Mouse (Mus musculus) heart, embryonic 12.5 days (tissue): ENCODE data around the gene Tyw1. TPM values are rescaled to one million over a fixed set of nuclear protein-coding genes. Genes with fewer than 3 reads are reported as not detected.

Experiments
- ATAC-seq: fragments of 200-750 bp; cut with Nextera tagmentation; 2 replicates; pipeline ENCODE4 v1.8.0; 2017; ENCODE audit warnings: moderate TSS enrichment, moderate library complexity; ENCODE audit not compliant: insufficient number of reproducible peaks, low FRiP score
- H3K27ac ChIP-seq: fragments of 300-500 bp; sonication (generic); 2 replicates; pipeline ENCODE4 v1.5.1; 2016; ENCODE audit warnings: mild to moderate bottlenecking, moderate library complexity; ENCODE audit not compliant: poor library complexity, severe bottlenecking
- H3K27me3 ChIP-seq: fragments of 300-500 bp; sonication (generic); replicated peaks from 2 replicates; pipeline ENCODE4 v1.6.1; 2016; ENCODE audit warnings: mild to moderate bottlenecking, moderate library complexity
- H3K36me3 ChIP-seq: fragments of 300-500 bp; sonication (generic); 2 replicates; pipeline ENCODE4 v1.6.1; 2016; ENCODE audit warnings: mild to moderate bottlenecking, moderate library complexity
- H3K4me1 ChIP-seq: fragments of 300-500 bp; sonication (generic); replicated peaks from 2 replicates; pipeline ENCODE4 v1.6.1; 2016; ENCODE audit warnings: mild to moderate bottlenecking
- H3K4me2 ChIP-seq: fragments of 300-500 bp; sonication (generic); 2 replicates; pipeline ENCODE4 v1.6.1; 2016; ENCODE audit warnings: mild to moderate bottlenecking, moderate library complexity
- H3K4me3 ChIP-seq: fragments of 300-500 bp; sonication (generic); 2 replicates; pipeline ENCODE4 v1.5.1; 2016; ENCODE audit warnings: mild to moderate bottlenecking
- H3K9ac ChIP-seq: fragments of 300-500 bp; sonication (generic); 2 replicates; pipeline ENCODE4 v1.6.1; 2016; ENCODE audit warnings: mild to moderate bottlenecking, moderate library complexity
- H3K9me3 ChIP-seq: fragments of 300-500 bp; sonication (generic); replicated peaks from 2 replicates; pipeline ENCODE4 v1.6.1; 2016; ENCODE audit warnings: mild to moderate bottlenecking, moderate library complexity
- WGBS: fragments of 180-500 bp; shearing (Covaris S2); methylation state at CpG from one replicate; pipeline ENCODE4 v1.1.7; 2016; 5-methylcytosine and 5-hydroxymethylcytosine counted together
- polyA plus RNA-seq: library from polyadenylated mRNA; unstranded; fragments of >200 nt; fragmentation: Nextera tagmentation; extraction: Ambion mirVana; gene quantifications from 2 replicates; pipeline ENCODE4 v1.2.1, GENCODE M21; 2016

The Tyw1 gene
- polyA plus RNA-seq, 1 experiment from 2014 or later: 17.7 TPM

- Histone ChIP-seq H3K27ac (no peak overlapping the region), H3K4me3 (no peak overlapping the region), H3K4me1 (no peaks in the 10 kb centered on the region), H3K36me3 (peaks cover 38% of the 10 kb centered on the region), H3K9ac (no peak overlapping the region), H3K27me3 (no peaks in the 10 kb centered on the region), H3K4me2 (no peak overlapping the region), H3K9me3 (0 out of 2 replicates have a peak, but pooled peaks cover 5% of the 10 kb centered on the region)
- 90% methylated on average over 4 of the region's 4 CpGs for WGBS
- no peak for ATAC-seq
Measured at GRCm38 (mm10) chr5:130335462-130335861, 80.0 kb downstream of the Tyw1 start.

DNA sequence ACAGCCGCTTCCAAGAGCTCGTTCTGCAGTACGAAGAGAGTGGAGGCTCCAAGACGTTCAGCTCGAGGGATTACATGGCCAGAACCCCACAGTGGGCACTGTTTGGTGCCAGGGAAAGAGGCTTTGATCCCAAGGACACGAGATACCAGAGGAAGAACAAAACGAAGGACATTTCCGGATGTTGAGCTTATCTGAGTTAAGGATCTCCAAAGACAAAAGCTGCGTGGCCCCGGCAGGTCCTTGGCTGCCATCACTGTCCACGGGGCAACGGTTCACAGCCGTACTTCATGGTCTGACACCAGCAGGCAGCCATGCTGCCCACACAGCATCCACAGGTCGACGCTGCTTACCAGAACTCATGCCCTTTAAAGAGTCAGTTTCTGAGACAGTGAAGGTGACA is 85.2 kb downstream of the Tyw1 start:
- 0 out of 2 replicates have a peak, but pooled peaks cover under 1% of the 10 kb centered on the region for H3K9me3 ChIP-seq
- ATAC-seq: no peak
- 88% methylated on average over 15 of the region's 15 CpGs for WGBS
- H3K4me1 ChIP-seq: no peaks in the 10 kb centered on the region
- no peak overlapping the region for H3K4me3 ChIP-seq
- H3K36me3 ChIP-seq: peaks cover 61% of the 10 kb centered on the region
- H3K27ac ChIP-seq: no peak overlapping the region
- no peaks in the 10 kb centered on the region for H3K27me3 ChIP-seq
- no peak overlapping the region for H3K4me2 ChIP-seq
- H3K9ac ChIP-seq: no peak overlapping the region

DNA sequence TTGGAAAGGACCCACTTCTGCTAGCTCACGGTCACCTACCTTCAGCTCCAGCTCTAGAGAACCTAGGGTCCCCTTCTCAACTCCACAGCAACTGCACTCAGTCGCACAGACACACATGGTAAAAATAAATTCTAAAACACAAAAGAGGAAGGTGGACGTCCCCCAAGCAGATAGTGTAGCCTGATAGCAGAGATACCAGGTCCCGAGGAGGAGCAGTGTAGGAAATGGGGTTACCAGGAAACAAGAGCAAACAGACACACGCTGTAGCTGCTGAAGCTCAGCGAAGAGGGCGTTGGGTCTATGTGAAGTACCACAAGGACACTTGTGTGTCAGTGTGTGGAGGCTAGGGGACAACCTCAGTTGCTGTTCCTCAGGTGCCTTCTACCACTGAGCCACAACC is 89.6 kb downstream of the Tyw1 start:
- Histone ChIP-seq H3K27ac (no peak overlapping the region), H3K36me3 (peaks cover 37% of the 10 kb centered on the region), H3K4me2 (no peak overlapping the region), H3K4me1 (no peaks in the 10 kb centered on the region), H3K27me3 (no peaks in the 10 kb centered on the region), H3K9ac (no peak overlapping the region), H3K4me3 (no peak overlapping the region), H3K9me3 (peaks cover 8% of the 10 kb centered on the region)
- WGBS: 76% methylated on average over 7 of the region's 7 CpGs
- ATAC-seq: no peak

- Histone ChIP-seq H3K4me2 (no peak overlapping the region), H3K4me1 (no peaks in the 10 kb centered on the region)
- WGBS: 85% methylated on average over 2 of the region's 2 CpGs
Measured at GRCm38 (mm10) chr5:130345871-130346270, 90.5 kb downstream of the Tyw1 start.

DNA sequence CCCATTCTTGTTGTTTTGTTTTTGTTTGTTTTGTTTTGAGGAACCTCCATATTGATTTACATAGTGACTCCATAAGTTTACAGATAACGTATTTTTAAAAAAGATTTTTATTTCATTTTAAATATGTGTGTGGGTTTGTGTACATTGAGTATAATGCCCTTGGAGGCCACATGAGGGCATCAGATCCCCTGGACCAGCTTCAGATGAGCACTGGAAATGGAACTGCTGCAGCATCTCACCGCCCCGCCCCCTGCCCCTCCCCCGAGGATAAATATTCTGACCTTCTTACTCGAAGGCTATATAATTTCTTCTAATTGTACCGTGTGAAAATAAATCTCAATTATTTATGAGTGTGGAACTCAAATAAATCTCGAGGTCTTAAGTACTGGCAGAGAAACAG is 99.8 kb downstream of the Tyw1 start:
- H3K27ac ChIP-seq: no peak overlapping the region
- no peak overlapping the region for H3K9ac ChIP-seq
- H3K4me2 ChIP-seq: no peak overlapping the region
- H3K4me1 ChIP-seq: no peaks in the 10 kb centered on the region
- ATAC-seq: no peak
- no peak overlapping the region for H3K4me3 ChIP-seq
- 62% methylated on average over 7 of the region's 7 CpGs for WGBS
- no peaks in the 10 kb centered on the region for H3K9me3 ChIP-seq
- no peaks in the 10 kb centered on the region for H3K27me3 ChIP-seq
- no peaks in the 10 kb centered on the region for H3K36me3 ChIP-seq

More at GRCm38 (mm10) chr5:130345871-130346270, 90.5 kb downstream of the Tyw1 start:
- Histone ChIP-seq H3K9ac (no peak overlapping the region), H3K36me3 (peaks cover 29% of the 10 kb centered on the region), H3K27me3 (no peaks in the 10 kb centered on the region), H3K9me3 (peaks cover 8% of the 10 kb centered on the region), H3K4me3 (no peak overlapping the region), H3K27ac (no peak overlapping the region)
- no peak for ATAC-seq

- no peak overlapping the region for H3K9ac ChIP-seq
- ATAC-seq: no peak
- no peaks in the 10 kb centered on the region for H3K9me3 ChIP-seq
- H3K36me3 ChIP-seq: no peaks in the 10 kb centered on the region
- H3K27ac ChIP-seq: no peak overlapping the region
- H3K4me3 ChIP-seq: no peak overlapping the region
- 60% methylated on average over 4 of the region's 4 CpGs for WGBS
- H3K27me3 ChIP-seq: no peaks in the 10 kb centered on the region
- H3K4me1 ChIP-seq: no peaks in the 10 kb centered on the region
- H3K4me2 ChIP-seq: no peak overlapping the region
Measured at GRCm38 (mm10) chr5:130363111-130363510, 107.7 kb downstream of the Tyw1 start.

- no peaks in the 10 kb centered on the region for H3K4me1 ChIP-seq
- H3K36me3 ChIP-seq: no peaks in the 10 kb centered on the region
- no peak overlapping the region for H3K9ac ChIP-seq
- H3K27ac ChIP-seq: no peak overlapping the region
- H3K27me3 ChIP-seq: no peaks in the 10 kb centered on the region
- no peak overlapping the region for H3K4me2 ChIP-seq
- 36% methylated on average over 3 of the region's 3 CpGs for WGBS
- H3K9me3 ChIP-seq: no peaks in the 10 kb centered on the region
- no peak for ATAC-seq
- no peak overlapping the region for H3K4me3 ChIP-seq
Measured at GRCm38 (mm10) chr5:130363773-130364172, 108.4 kb downstream of the Tyw1 start.

- H3K9ac ChIP-seq: no peak overlapping the region
- H3K4me1 ChIP-seq: no peaks in the 10 kb centered on the region
- H3K27ac ChIP-seq: no peak overlapping the region
- H3K9me3 ChIP-seq: no peaks in the 10 kb centered on the region
- H3K36me3 ChIP-seq: no peaks in the 10 kb centered on the region
- no peak overlapping the region for H3K4me3 ChIP-seq
- H3K27me3 ChIP-seq: no peaks in the 10 kb centered on the region
- WGBS: 69% methylated on average over 6 of the region's 6 CpGs
- ATAC-seq: no peak
- no peak overlapping the region for H3K4me2 ChIP-seq
Measured at GRCm38 (mm10) chr5:130368236-130368635, 112.8 kb downstream of the Tyw1 start.

DNA sequence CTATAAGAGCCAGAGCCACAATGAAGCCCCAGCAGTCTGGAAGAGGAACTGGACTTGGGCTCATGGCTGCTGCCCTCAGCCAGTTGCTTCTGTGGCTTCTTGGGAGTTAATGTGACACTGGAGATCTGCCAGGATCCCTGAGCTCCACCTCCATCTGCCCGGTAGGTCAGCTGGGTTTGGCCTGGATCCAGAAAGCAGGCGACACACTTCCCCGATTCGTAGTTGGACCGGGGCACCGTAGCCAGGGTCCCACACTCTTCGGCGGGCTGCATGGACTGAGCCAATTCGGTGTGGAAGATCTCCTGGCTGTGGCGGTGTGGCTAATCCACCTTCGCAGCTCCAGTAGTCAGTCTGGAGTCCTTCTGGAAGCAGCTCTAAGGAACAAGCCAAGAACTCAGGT is 113.8 kb downstream of the Tyw1 start, which contains the start of gene Caln1:
Gene Caln1 (plus strand): TSS at position 219 of the 400 bp plus-strand sequence.
- Histone ChIP-seq H3K9me3 (no peaks in the 10 kb centered on the region), H3K27me3 (no peaks in the 10 kb centered on the region), H3K27ac (no peak within 1 kb of the TSS), H3K4me1 (no peaks in the 10 kb centered on the region), H3K36me3 (no peaks in the 10 kb centered on the region), H3K9ac (no peak within 1 kb of the TSS), H3K4me2 (no peak within 1 kb of the TSS), H3K4me3 (no peak within 1 kb of the TSS)
- no peak for ATAC-seq
- 63% methylated on average over 11 of the region's 11 CpGs for WGBS

DNA sequence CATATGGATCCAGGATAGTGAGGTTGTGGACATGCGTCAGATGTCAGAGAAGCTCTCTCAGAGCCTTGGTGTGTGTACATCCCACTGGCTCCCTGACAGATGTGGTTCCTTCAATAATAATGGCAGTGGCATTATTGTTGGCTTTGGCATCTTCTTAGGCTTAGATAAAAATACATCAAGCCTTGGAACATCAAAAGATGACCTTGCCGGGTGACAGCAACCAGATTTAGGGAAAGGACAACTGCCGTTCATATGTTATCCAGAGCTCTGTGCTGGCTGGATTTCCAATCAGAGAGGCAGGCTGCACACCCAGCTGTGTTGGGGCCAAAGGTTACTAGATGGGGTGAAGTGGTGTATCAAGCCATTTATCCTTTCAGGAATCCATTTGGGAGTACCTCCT is 120.0 kb downstream of the Tyw1 start:
- H3K9me3 ChIP-seq: no peaks in the 10 kb centered on the region
- no peak overlapping the region for H3K9ac ChIP-seq
- ATAC-seq: no peak
- H3K27me3 ChIP-seq: no peaks in the 10 kb centered on the region
- 89% methylated on average over 3 of the region's 3 CpGs for WGBS
- H3K36me3 ChIP-seq: no peaks in the 10 kb centered on the region
- H3K4me2 ChIP-seq: no peak overlapping the region
- no peak overlapping the region for H3K27ac ChIP-seq
- no peak overlapping the region for H3K4me3 ChIP-seq
- H3K4me1 ChIP-seq: peaks cover 8% of the 10 kb centered on the region; the same call in 1 of the 2 replicates

GRCm38 (mm10) chr5:130384222-130384912 is 128.9 kb downstream of the Tyw1 start, which contains the start of gene A330070K13Rik:
Gene A330070K13Rik (minus strand): TSS chr5:130384631.
- Histone ChIP-seq H3K4me3 (peak within 1 kb of the TSS; percentile 17; the same call in 1 of the 2 replicates), H3K27ac (no peak within 1 kb of the TSS), H3K27me3 (no peaks in the 10 kb centered on the region), H3K9me3 (no peaks in the 10 kb centered on the region), H3K4me2 (peak within 1 kb of the TSS; percentile 58), H3K4me1 (peaks cover 8% of the 10 kb centered on the region), H3K9ac (0 out of 2 replicates have a peak within 1 kb of the TSS, but pooled peaks have one; percentile 27), H3K36me3 (no peaks in the 10 kb centered on the region)
- 7% methylated on average over 13 of the region's 13 CpGs for WGBS
- ATAC-seq: no peak
